Mouse (Mus musculus) lung, embryonic 14.5 days (tissue): Measurements from ENCODE around the gene Mfsd14a. TPM values are rescaled to one million over a fixed set of nuclear protein-coding genes. Genes with fewer than 3 reads are reported as not detected.

ENCODE experiments used
- ATAC-seq: fragments of 200-750 bp; cut with Nextera tagmentation; 2 replicates; pipeline ENCODE4 v1.8.0; 2017; ENCODE audit warnings: mild to moderate bottlenecking, moderate TSS enrichment, moderate library complexity; ENCODE audit not compliant: insufficient read depth
- DNase-seq: peaks from one replicate; pipeline ENCODE4 v3.0.0-alpha.2; 2015
- H3K27ac ChIP-seq: fragments of 300-500 bp; sonication (generic); 2 replicates; pipeline ENCODE4 v1.5.1; 2014; ENCODE audit warnings: low read depth, mild to moderate bottlenecking, moderate library complexity
- H3K27me3 ChIP-seq: fragments of 300-500 bp; sonication (generic); 2 replicates; pipeline ENCODE4 v1.6.1; 2014; ENCODE audit warnings: low read length, control low read depth; ENCODE audit not compliant: insufficient read depth
- H3K36me3 ChIP-seq: fragments of 300-500 bp; sonication (generic); 2 replicates; pipeline ENCODE4 v1.6.1; 2014; ENCODE audit warnings: control low read depth; ENCODE audit not compliant: insufficient read depth
- H3K4me1 ChIP-seq: fragments of 300-500 bp; sonication (generic); 2 replicates; pipeline ENCODE4 v1.6.1; 2014; ENCODE audit warnings: antibody characterized with exemption, control low read depth; ENCODE audit not compliant: insufficient read depth
- H3K4me2 ChIP-seq: fragments of 300-500 bp; sonication (generic); 2 replicates; pipeline ENCODE4 v1.6.1; 2014; ENCODE audit warnings: mild to moderate bottlenecking
- H3K4me3 ChIP-seq: fragments of 300-500 bp; sonication (generic); 2 replicates; pipeline ENCODE4 v1.5.1; 2014; ENCODE audit warnings: low read depth, low read length
- H3K9ac ChIP-seq: fragments of 300-500 bp; sonication (generic); 2 replicates; pipeline ENCODE4 v1.6.1; 2014
- H3K9me3 ChIP-seq: fragments of 300-500 bp; sonication (generic); 2 replicates; pipeline ENCODE4 v1.6.1; 2016; ENCODE audit warnings: low read depth, low read length, control low read depth
- CTCF ChIP-seq: IDR thresholded peaks from 2 replicates; pipeline ENCODE4 v1.5.1; 2016; ENCODE audit warnings: antibody characterized with exemption, low read depth
- WGBS: fragments of 180-500 bp; shearing (Covaris S2); extraction: QIAGEN DNeasy Blood & Tissue Kit; methylation state at CpG from one replicate; pipeline ENCODE4 v1.1.7; 2014; 5-methylcytosine and 5-hydroxymethylcytosine counted together
- polyA plus RNA-seq: library from polyadenylated mRNA; unstranded; fragments of >200 nt; fragmentation: Nextera tagmentation; extraction: Ambion mirVana; gene quantifications from 2 replicates; pipeline ENCODE4 v1.2.1, GENCODE M21; 2014

Gene Mfsd14a
- polyA plus RNA-seq, 1 experiment from 2014 or later, result 94.6 TPM

DNA sequence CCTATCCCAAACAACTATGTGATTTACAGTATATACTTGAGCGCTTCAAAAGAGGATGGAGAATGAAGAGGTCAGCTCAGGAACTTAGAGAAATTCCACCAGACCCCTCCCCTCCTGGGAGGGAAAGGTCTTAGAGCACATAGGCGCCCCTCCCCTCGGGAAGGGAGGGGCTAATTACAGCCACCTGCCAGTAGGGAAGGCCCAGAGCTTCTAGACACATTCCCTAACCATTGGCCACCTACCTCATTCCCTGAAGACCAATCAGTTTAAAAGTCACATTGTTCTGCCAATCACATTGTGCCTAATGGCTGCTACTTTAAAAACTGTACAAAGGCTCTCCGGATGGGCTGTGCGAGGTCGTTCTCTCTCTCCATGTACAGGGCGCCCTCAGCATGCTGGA, 39.8 kb downstream of the Mfsd14a start:
- no peak overlapping the region for H3K4me2 ChIP-seq
- H3K27ac ChIP-seq, result no peak overlapping the region
- no peak overlapping the region for H3K9ac ChIP-seq
- no peaks in the 10 kb centered on the region for H3K27me3 ChIP-seq
- H3K9me3 ChIP-seq, result no peaks in the 10 kb centered on the region
- H3K4me3 ChIP-seq, result no peak overlapping the region
- no peaks in the 10 kb centered on the region for H3K4me1 ChIP-seq
- no peak for TF ChIP-seq CTCF
- 92% methylated on average over 7 of the region's 7 CpGs for WGBS
- ATAC-seq (no peak), DNase-seq (no peak)
- peaks cover 53% of the 10 kb centered on the region for H3K36me3 ChIP-seq

DNA sequence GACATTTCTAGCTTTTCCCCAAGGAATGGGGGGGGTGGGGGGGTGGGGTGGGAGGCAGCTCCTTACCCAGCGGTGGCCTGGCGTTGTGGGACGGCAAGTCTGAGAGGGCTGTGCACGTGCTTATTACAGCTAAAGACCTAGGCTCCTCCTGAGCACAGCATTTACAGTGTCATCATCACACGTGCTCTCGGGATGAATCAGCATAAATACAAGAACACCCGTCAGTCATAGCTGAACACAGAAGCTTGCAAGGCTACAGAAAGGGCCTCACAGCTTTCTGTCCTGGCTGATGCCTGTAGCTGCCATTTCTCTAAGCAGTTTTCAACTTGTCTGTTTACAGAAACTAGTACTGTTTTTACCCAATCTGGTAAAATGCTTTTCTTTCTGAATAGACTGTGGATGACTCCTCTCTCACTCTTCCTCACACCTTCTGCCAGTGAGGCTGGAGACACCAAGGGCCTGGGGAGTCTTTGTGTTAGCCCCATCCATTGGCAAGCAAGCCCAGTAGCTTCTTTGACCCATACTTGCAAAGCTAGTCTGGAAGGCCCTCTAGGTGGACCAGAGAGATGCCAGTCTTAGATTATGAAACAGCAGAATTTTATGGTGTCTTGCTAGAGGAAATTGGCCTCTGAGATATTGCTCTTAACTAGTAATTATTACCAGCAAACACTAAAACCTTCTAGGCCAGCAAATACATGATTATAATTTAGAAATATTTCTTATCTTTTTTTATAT, 41.7 kb downstream of the Mfsd14a start:
- no peak for TF ChIP-seq CTCF
- Histone ChIP-seq H3K4me1 (no peaks in the 10 kb centered on the region), H3K9me3 (no peaks in the 10 kb centered on the region), H3K27ac (no peak overlapping the region), H3K9ac (no peak overlapping the region), H3K4me2 (no peak overlapping the region), H3K4me3 (no peak overlapping the region), H3K36me3 (peaks cover 50% of the 10 kb centered on the region), H3K27me3 (no peaks in the 10 kb centered on the region)
- WGBS, result 88% methylated on average over 7 of the region's 7 CpGs
- no peak for ATAC-seq
- DNase-seq, result no peak

DNA sequence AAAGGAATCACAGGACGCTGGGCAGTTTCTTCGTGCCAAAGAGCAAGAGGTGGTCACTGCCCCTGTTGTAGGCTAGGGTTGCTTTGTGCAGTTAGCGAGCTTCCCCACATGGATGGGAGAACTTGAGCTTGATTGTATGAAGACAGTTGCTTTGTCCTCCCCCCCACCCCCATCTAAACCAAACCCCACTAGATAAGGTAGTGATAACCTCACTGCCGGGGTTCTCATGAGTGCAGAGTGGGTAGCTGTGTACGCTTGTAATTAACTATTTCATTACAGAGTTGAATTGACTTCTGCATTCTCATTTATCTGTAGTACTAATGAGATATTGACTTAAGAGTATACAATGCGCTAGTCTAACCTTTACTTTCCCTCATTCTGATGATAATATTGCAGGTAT, 43.6 kb downstream of the Mfsd14a start:
- Histone ChIP-seq H3K36me3 (peaks cover 66% of the 10 kb centered on the region), H3K4me1 (no peaks in the 10 kb centered on the region), H3K9ac (no peak overlapping the region), H3K9me3 (no peaks in the 10 kb centered on the region), H3K4me3 (no peak overlapping the region), H3K27me3 (no peaks in the 10 kb centered on the region), H3K4me2 (no peak overlapping the region), H3K27ac (no peak overlapping the region)
- WGBS, result 67% methylated on average over 6 of the region's 6 CpGs
- DNase-seq, result no peak
- ATAC-seq, result no peak
- no peak for TF ChIP-seq CTCF

DNA sequence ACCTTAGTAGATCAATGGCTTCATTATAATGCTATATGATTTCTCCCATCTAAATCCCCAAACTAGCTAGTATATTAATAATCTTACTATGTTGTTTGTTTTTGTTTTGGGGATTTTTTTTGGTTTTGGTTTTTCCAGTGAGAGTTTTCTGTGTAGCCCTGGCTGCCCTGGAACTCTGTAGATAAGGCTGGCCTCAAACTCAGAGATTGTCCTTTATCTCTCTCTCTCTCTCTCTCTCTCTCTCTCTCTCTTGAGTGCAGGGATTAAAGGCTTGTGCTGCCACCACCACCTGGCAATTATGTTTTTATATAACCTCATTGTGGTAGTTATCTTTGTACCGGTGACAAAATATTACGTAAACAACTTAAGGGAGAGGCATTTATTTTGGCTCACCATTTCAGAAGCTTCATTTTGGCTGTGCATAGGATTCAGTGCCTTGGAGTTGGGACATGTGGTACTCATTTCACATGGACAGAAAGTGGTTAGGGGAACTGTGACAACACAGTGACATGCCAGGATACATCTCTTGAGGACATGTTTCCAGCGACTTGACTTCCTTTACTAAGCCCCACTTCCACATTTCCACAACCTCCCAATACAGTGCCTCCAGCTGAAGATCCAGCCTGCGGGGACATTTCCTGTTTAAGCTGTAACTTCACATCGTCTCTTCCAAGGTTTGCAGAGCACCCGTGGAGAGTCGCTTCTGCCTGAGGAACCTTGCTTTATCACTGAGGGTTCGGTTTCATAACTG, 47.0 kb downstream of the Mfsd14a start:
- H3K27ac ChIP-seq, result no peak overlapping the region
- no peak for TF ChIP-seq CTCF
- 84% methylated on average over 8 of the region's 8 CpGs for WGBS
- no peak overlapping the region for H3K4me2 ChIP-seq
- no peak for ATAC-seq
- H3K27me3 ChIP-seq, result no peaks in the 10 kb centered on the region
- H3K9me3 ChIP-seq, result no peaks in the 10 kb centered on the region
- DNase-seq, result no peak
- no peak overlapping the region for H3K9ac ChIP-seq
- H3K4me3 ChIP-seq, result no peak overlapping the region
- no peaks in the 10 kb centered on the region for H3K4me1 ChIP-seq
- H3K36me3 ChIP-seq, result peaks cover 56% of the 10 kb centered on the region

DNA sequence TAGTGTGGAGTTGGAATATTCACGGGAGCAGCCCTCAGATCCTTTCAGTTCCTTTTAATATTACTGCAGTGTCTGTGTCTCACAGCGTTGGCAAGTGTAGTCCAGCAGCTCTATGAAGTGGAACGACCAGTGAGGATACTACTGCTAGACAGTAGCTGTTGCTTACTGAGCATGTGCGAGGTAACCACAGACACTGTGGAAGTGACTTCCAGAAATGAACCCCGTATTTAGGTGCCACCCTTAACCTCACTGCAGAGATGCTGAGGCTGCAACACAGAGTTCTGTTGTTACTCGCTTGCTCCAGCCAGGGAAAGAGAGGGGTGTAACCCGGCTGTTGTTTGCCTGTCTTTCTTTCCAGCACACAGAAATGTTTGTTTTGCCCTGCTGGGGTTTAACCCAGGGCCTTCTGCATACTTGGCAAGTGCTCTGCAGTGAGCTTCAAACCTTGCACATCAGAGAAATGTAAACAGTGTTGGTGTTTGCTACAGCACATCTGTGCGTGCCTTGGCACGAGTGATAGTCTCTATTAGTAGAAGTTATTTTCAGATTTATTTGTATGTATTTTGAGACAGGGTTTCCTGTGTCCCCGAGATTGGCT, 48.1 kb downstream of the Mfsd14a start, which contains the start of gene Trmt13:
Trmt13 (minus strand) TSS at position 293 of the 598 bp plus-strand sequence.
- Histone ChIP-seq H3K9me3 (no peaks in the 10 kb centered on the region), H3K4me1 (no peaks in the 10 kb centered on the region), H3K4me3 (no peak within 1 kb of the TSS), H3K27me3 (no peaks in the 10 kb centered on the region), H3K36me3 (peaks cover 53% of the 10 kb centered on the region), H3K9ac (no peak within 1 kb of the TSS), H3K27ac (no peak within 1 kb of the TSS), H3K4me2 (no peak within 1 kb of the TSS)
- TF ChIP-seq CTCF, result no peak
- WGBS, result 57% methylated on average over 10 of the region's 10 CpGs
- DNase-seq, result peak; percentile 22
- peak; percentile 60 for ATAC-seq

DNA sequence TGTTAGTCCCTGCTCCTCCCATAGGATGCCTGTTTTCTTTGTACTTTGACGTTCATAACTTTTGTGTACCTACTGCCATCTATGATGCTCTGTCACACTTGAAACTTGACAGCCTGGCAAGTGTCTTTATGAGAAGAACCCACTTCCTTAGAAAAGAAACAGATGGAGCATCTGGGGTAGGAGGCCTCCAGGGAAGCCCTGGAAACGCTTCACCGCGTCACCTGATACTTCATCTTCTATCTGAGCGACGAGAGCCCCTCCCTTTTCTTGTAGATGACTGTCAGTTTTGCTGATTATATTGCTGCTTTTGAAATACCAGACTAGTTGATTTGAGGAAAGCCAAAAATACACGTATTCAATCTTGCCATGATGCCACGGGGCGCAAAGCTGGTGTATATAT, 57.9 kb downstream of the Mfsd14a start:
- Histone ChIP-seq H3K27ac (no peak overlapping the region), H3K9me3 (no peaks in the 10 kb centered on the region), H3K27me3 (no peaks in the 10 kb centered on the region), H3K36me3 (peaks cover 18% of the 10 kb centered on the region; the same call in 1 of the 2 replicates), H3K9ac (no peak overlapping the region), H3K4me3 (no peak overlapping the region), H3K4me2 (no peak overlapping the region), H3K4me1 (no peaks in the 10 kb centered on the region)
- 76% methylated on average over 9 of the region's 9 CpGs for WGBS
- no peak for TF ChIP-seq CTCF
- ATAC-seq (no peak), DNase-seq (no peak)

DNA sequence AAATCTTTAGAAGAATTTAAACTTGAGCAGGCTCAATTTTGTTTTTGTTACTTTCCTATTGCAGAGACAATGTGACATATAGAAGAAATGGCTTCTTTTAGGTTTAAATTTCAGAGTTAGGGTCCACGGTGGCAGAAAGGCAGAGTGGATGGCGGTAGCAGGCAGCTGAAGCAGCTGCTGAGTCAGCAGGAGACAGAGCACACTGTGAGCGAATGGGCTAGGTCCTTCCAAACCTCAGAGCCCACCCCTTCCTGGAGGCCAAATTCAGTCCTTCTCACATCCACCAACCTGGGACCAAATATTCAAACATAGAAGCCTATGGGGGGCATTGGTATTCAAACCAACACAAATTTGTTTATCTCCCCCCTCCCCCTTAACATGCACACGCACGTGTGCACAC, 60.7 kb downstream of the Mfsd14a start:
- Histone ChIP-seq H3K9ac (no peak overlapping the region), H3K9me3 (no peaks in the 10 kb centered on the region), H3K4me2 (no peak overlapping the region), H3K4me1 (no peaks in the 10 kb centered on the region), H3K36me3 (no peaks in the 10 kb centered on the region), H3K27ac (no peak overlapping the region), H3K4me3 (no peak overlapping the region), H3K27me3 (no peaks in the 10 kb centered on the region)
- ATAC-seq (no peak), DNase-seq (no peak)
- WGBS, result 91% methylated on average over 5 of the region's 5 CpGs
- TF ChIP-seq CTCF, result no peak
